Mouse (Mus musculus): Measurements from ENCODE around the gene Plcxd3.
"Not testable (repeated sequence)": the region's sequence is repeated elsewhere in the genome, so short reads cannot be mapped to it uniquely, and the experiment has no call there.

Plcxd3 gene

DNA sequence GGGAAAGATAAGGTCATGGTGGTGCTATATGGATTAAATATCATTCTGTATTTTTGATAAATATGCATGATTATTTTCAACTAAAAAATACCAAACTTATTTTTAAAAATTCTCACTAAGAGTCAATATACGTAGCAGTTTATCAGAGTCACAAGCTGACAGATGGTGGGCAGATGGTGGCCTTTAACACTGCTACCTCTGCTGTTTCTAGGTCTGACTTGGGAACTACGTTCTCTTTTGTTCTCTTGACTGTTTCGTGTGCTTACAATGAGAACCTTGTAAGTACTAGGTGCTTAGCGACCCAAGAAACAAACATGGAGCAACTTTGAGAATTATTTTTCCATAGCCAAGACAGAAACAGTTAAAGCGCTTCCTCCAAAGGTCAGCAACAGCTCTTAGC is 183.8 kb downstream of the Plcxd3 start:
- no peak for DNase-seq (ENCODE audit: low read depth, low spot score)

DNA sequence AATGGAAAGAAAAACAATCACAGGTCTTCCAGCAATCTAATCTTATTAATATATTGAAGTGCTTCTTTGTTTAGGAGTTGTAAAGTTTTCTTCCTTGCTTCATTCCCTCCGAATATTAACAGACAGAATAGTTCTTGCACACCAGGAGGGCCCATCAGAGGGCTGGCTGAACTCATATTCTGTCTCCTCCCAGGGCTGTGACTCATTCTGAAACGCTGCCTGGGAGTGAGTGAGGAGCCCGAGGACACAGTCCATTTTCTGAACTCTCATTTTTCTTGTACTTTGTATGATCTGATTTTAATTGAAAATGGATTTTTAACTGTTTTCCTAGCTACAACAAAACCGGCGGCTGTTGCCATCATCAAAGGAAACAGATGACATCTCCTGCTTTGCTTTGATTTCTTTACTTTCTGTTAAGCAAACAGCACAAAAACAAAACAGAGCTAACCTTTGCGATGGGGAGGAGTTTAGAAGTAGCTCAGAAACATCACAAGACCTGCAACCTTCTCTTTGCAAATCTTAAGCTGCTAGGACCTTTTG is 186.2 kb downstream of the Plcxd3 start:
- DNase-seq (ENCODE audit: low read depth, low spot score), result no peak

DNA sequence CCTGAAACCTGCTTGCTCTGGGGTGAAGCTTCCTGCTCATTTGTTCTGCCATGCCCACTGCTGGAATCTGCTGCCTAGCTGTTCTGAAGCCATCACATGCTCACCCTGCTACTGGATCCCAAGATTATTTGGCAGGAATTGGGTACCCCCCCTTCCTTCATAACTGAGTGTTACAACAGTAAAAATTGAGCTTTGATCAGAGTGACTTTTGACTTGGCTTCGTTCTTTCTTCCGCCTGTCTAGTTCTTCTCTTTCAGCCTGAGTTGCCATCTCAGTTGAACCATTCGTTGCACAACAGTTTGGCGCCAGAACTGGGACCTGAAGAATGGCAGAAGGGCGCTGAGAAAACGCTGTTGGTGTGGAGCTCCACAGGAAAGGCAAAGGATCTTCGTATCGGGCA is 220.2 kb downstream of the Plcxd3 start:
- not testable (repeated sequence) for DNase-seq (ENCODE audit: low read depth, low spot score)

DNA sequence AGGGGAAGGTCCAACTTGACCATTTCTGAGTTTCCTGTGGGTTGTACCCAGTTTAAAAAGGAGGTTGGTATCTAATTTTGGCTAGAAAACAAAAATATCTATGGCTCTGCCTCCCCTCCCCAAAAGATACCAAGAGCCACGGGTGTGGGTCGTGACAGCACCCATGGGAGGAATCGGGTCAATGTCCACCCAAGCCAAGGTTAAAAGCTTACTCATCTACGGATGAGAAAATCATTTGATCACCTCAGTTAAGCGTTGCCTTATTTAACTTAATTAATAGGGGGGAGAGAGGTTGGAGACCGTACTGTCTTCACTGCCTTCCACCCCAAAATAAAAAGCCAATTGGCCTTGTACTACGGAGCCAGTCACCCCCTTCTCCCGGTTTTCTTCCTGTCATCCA is 223.4 kb downstream of the Plcxd3 start:
- DNase-seq (ENCODE audit: low read depth, low spot score), result not testable (repeated sequence)

DNA sequence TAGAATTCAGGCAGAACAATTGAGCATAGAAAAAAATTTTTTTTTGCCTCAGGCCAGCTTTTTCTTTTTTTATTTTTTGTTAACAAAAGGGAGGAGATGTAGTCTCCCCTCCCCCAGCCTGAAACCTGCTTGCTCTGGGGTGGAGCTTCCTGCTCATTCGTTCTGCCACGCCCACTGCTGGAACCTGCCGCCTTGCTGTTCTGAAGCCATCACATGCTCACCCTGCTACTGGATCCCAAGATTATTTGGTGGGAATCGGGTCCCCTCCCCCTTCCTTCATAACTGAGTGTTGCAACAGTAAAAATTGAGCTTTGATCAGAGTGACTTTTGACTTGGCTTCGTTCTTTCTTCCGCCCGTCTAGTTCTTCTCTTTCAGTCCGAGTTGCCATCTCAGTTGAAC is 224.0 kb downstream of the Plcxd3 start:
- DNase-seq (ENCODE audit: low read depth, low spot score), result not testable (repeated sequence)

DNA sequence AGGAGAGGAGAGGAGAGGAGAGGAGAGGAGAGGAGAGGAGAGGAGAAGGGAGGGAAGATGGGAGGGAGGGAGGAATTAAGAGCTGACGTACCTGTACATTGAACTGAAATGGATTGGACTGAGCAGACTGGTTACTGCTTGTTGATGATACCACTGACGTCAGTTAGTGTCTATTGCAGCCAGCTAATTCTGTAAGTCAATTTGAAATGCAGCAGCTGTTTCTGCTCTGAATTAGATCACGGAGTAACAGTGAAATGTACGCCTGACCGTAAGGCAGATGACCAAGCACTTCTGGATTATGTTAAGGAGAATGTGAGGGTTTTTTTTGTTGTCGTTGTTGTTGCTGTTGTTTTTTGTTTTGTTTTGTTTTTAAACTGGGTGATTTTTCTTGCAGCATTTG is 230.3 kb downstream of the Plcxd3 start:
- no peak for DNase-seq (ENCODE audit: low read depth, low spot score)

Measured in WW6 (cell line).